Mouse (Mus musculus) C2C12 (cell line): Measurements from ENCODE around the gene Mecom.

ENCODE experiments used
- CEBPB ChIP-seq: IDR thresholded peaks from one replicate; pipeline ENCODE4 v1.6.1; 2011; ENCODE audit warnings: low read depth, mild to moderate bottlenecking, control low read depth, moderate library complexity
- CTCF ChIP-seq: IDR thresholded peaks from one replicate; pipeline ENCODE4 v1.5.1; 2011; ENCODE audit not compliant: control insufficient read depth, insufficient read depth, insufficient read length
- FOSL1 ChIP-seq: IDR thresholded peaks from one replicate; pipeline ENCODE4 v1.8.0; 2011; ENCODE audit warnings: mild to moderate bottlenecking, low read length; ENCODE audit not compliant: poor library complexity, insufficient read depth, severe bottlenecking
- MAX ChIP-seq: IDR thresholded peaks from one replicate; pipeline ENCODE4 v1.6.1; 2011; ENCODE audit warnings: mild to moderate bottlenecking, control low read depth
- MYOD1 ChIP-seq: IDR thresholded peaks from one replicate; pipeline ENCODE4 v1.6.1; 2011; ENCODE audit warnings: low read depth; ENCODE audit not compliant: control insufficient read depth, insufficient read length
- MYOG ChIP-seq: IDR thresholded peaks from one replicate; pipeline ENCODE4 v1.6.1; 2011; ENCODE audit not compliant: control insufficient read depth, insufficient read length; ENCODE audit errors: extremely low read depth
- USF1 ChIP-seq: IDR thresholded peaks from one replicate; pipeline ENCODE4 v1.6.1; 2011; ENCODE audit warnings: low read depth, mild to moderate bottlenecking, control low read depth, moderate library complexity

- no peak for TF ChIP-seq CTCF
- no peak for TF ChIP-seq MYOD1
- no peak for TF ChIP-seq USF1
- no peak for TF ChIP-seq MYOG
- no peak for TF ChIP-seq CEBPB
- TF ChIP-seq FOSL1 = no peak
- no peak for TF ChIP-seq MAX
These were observed 91.9 kb downstream of the Mecom start for GRCm38 (mm10) chr3:30455902-30456301.
